Mouse (Mus musculus) G1E-ER4 (cell line): Measurements from ENCODE around the gene Rab43. TPM values are rescaled to one million over a fixed set of nuclear protein-coding genes. Genes with fewer than 3 reads are reported as not detected.

Experiments
- GATA1 ChIP-seq: IDR thresholded peaks from one replicate; pipeline ENCODE4 v1.8.0; 2012; ENCODE audit warnings: low read length, inconsistent platforms
- polyA plus RNA-seq: library from polyadenylated mRNA; stranded (reverse); fragments of >175 nt; gene quantifications from 2 replicates; pipeline ENCODE4 v1.2.3, GENCODE M21; 2012

The Rab43 gene
- polyA plus RNA-seq, 1 experiment: 16.4 TPM

DNA sequence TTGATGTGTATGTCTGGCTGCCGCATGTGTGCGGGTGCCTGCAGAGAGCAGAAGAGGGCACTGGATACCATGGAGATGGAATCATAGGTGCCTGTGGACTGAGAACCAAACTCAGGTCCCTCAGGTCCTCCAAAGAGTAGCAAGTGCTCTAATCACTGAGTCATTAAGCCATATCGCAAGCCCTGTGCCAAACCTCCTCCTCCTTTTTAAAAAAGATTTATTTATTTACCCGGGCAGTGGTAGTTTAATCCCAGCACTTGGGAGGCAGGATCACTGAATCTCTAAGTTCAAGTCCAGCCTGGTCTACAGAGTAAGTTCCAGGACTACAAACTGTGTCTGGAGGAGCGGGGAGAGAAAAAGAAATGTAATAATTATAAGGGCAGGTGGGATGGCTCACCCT is 2.5 kb upstream of the Rab43 start:
- no peak for TF ChIP-seq GATA1

- TF ChIP-seq GATA1: no peak
Observed at GRCm38 (mm10) chr6:87812656-87813055, 692 bp upstream of the Rab43 start.

DNA sequence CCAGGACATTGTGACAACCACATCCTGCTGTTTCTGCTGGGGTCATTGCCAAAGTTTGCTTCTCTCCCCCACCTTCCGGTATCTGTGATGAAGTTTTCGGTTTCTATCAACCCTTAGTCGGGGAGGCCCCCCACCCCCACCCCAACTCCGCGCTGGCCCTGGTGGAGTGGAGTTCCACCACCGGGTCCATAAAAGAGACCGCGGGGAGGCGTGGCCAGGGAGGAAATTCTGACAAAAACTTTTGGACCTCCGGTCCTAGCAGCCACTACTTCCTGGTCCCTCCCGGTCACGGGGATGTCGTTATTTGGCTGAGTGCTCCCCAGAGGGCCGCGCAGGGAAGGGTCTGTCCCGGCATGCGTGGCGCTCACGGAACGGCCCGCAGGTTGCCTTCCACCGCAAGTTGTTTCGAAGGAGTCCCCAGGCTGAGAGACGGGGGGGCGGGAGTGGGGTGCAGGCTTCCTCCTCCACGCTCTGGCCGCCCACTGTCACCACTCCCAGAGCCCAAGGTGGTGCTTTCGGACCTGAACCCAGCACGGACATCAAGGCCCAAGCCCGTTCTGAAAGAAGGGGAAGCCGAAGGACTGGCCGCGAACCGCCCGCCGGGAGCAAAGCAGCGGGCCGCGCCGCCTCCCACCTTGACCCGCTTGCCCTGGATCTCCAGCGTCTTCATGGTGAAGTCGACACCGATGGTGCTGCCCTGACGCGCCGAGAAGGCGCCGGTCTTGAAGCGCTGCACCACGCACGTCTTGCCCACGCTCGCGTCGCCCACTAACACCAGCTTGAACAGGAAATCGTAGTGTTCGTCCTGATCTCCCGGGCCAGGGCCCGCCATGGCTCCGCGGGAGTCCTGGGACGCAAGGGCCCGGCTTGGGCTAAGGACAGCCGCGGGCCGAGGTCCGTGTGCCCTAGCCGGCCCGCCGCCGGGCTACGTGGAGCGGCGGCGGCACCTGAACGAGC is 973 bp downstream of the Rab43 start:
- TF ChIP-seq GATA1: no peak

DNA sequence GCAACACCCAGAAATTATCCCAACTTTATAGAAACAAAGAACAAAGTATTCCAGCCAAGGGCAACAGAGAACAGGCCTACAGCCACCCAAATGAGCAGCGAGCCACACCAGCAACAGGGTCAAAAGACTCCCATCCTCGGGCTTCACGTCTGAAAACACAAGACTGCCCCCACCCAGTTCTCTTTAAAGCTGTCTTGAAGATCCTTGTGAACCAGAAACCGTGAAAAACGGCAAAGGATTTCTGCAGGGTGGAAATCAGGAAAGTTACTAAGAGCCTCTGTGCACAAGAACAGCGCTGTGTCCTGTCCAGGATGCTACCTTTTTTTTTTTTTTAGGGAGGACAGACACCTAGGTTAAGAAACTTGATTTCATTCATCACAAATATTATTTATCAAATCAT is 1.7 kb downstream of the Rab43 start:
- TF ChIP-seq GATA1: no peak

DNA sequence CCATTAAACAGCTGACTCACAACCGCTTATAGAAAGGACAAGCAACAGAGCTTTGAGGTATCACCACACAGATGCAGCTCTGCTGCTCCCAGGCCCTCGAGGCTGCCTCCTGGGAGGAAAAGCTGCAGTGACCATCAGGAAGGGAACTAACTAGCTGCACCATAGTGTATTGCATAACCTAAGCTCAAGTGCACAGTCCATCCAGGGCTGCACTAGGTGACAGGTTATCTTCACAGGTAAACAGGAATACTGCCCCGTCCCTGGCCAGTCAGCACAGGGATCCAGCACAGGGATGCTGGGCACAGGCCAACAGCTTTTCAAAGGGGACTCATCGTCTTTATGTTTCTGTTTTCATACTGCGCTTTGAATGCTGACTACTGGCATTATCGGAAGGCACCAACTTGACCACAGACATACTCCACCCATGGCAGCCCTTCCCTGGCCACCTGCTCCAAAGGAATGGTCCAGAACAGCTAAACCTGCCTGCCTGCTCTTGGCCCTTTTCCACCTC is 2.3 kb downstream of the Rab43 start:
- TF ChIP-seq GATA1: no peak

- TF ChIP-seq GATA1: no peak
Observed at GRCm38 (mm10) chr6:87809144-87809543, 2.8 kb downstream of the Rab43 start.

DNA sequence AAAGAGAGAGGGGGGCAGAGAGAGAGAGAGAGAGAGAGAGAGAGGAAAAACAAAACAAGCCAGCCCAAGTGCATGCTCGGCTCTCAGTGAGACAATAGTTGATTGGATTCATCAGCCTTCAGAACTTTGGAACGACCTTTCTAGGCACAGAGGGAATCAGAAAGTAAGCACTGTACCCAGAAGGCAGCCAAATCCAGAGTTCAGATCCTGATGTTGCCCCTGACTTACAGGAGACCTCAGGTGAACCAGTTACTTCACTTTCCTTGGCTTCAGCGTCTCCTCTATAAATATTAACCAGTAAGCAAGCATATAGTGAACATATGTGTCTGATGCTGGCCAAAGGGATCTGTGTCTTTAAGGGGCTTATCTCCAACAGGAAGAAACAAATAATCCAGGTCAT is 3.4 kb downstream of the Rab43 start:
- TF ChIP-seq GATA1: no peak

GRCm38 (mm10) chr6:87807735-87808440 is 4.1 kb downstream of the Rab43 start:
- no peak for TF ChIP-seq GATA1

DNA sequence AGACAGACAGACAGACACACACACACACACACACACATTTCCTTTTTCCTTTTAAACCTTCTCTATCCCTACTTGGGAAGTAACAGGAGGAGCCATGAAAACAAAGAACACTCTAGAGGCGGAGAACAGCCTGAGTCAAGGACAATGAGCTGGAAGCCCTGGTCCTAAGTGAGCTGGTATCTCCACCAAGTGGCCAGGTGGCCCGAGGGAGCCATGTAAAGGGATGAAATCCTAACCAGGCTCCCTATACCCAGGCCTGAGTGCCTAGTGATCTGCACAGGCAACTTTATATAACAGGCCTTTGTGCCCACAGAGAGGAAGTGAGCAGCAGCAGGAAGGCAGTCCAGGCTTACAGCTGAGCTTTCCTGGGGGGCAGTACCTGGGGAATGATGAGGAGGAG is 5.1 kb downstream of the Rab43 start:
- no peak for TF ChIP-seq GATA1

- TF ChIP-seq GATA1: no peak
Observed at GRCm38 (mm10) chr6:87806028-87806427, 5.9 kb downstream of the Rab43 start.

- TF ChIP-seq GATA1: no peak
Observed at GRCm38 (mm10) chr6:87805448-87805847, 6.5 kb downstream of the Rab43 start.

GRCm38 (mm10) chr6:87804886-87805285 is 7.1 kb downstream of the Rab43 start:
- no peak for TF ChIP-seq GATA1

- TF ChIP-seq GATA1: no peak
Observed at GRCm38 (mm10) chr6:87804036-87804435, 7.9 kb downstream of the Rab43 start.

- TF ChIP-seq GATA1: no peak
Observed at GRCm38 (mm10) chr6:87802462-87802861, 9.5 kb downstream of the Rab43 start.

DNA sequence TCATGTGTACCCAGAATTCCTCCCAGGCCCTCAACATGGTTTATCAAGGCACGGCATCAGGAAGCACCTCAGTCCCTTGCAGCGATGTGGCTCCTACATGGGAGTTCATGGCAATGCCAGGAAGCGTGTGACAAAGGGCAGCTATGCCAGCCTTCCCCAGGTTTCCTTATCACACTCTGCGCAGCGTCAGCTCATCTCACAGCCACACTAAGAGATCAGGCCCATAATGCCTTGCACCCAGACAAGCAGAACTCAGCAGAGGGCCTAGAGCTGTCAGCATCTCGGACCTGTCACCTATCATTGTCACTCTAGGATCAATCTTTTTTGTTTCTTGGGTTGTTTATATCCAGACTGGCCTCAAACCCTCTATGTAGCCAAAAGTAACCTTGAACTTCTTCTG is 12.4 kb downstream of the Rab43 start:
- no peak for TF ChIP-seq GATA1

- TF ChIP-seq GATA1: no peak
Observed at GRCm38 (mm10) chr6:87797321-87797720, 14.6 kb downstream of the Rab43 start.

DNA sequence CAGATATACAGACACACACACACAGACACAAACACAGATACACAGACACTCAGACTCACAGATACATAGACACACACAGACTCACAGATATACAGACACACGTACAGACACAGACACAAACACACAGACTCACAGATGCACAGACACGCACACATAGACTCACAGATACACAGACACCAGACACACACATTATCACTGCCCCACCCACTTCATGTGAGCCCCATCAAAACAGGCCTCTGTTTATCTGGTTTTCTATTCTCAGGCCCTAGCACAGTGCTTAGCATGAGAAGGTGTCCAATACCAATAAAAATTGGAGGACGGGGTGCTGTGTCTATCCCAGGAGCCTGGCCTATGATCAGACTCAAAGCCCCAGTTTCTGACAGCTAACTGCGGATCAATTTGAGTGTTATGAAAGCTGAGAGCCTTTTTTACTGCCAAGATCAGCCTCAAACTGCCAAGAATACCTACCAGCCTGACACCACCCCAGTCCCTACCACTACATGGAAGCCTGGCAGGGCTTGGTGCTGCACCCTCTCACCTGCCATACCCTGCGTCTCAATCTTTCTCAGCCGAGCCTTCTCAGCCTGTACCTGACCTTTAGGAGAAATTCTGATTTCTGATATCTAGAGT is 15.6 kb downstream of the Rab43 start:
- TF ChIP-seq GATA1: no peak
